8 mouse cellular contexts compared by ENCODE assay signal in genomic region chr2:92375099-92375623, GRCm38 (mm10). TPM values are rescaled to one million over a fixed set of nuclear protein-coding genes. Genes with fewer than 3 reads are reported as not detected.
A peak's percentile ranks its signal among the peaks of the same experiment; 100 is the strongest.
DNase-seq lines count a peak whose midpoint lies in the region; ATAC-seq and TF ChIP-seq lines count a peak whose summit lies in the region.

No protein-coding gene starts in this region.

- peak; percentile 91 for DNase-seq in c-Kit-positive CD71-positive TER-119-positive erythroid progenitor cells, embryonic 14.5 days (ENCODE audit: low spot score)
- peak; percentile 100 for DNase-seq in heart, postnatal 0 days (ENCODE audit: low spot score)
- DNase-seq in kidney, postnatal 4 days = peak; percentile 94 to 97

- ATAC-seq in forebrain, embryonic 12.5 days (ENCODE audit: low FRiP score) = peak; percentile 91
- peak; percentile 97 for ATAC-seq in heart, postnatal 0 days (ENCODE audit: insufficient read depth, low read depth)
- ATAC-seq in liver, embryonic 16.5 days (ENCODE audit: low read depth) = peak; percentile 93
- peak; percentile 92 for ATAC-seq in neural tube, embryonic 13.5 days (ENCODE audit: low read depth)

- H3K4me3 ChIP-seq in E14TG2a.4 (replicated peaks; ENCODE audit: low read length) = peak overlapping the region; percentile 97
- H3K4me3 ChIP-seq in forebrain, embryonic 12.5 days (replicated peaks) = peak overlapping the region; percentile 72
- H3K4me3 ChIP-seq in heart, postnatal 0 days (ENCODE audit: low read depth, low read length) = peak overlapping the region; percentile 83
- peak overlapping the region; percentile 93 for H3K4me3 ChIP-seq in liver, embryonic 16.5 days (ENCODE audit: low read depth, low read length)
- H3K4me3 ChIP-seq in neural tube, embryonic 13.5 days = peak overlapping the region; percentile 85
- peak overlapping the region; percentile 90 for H3K4me3 ChIP-seq in testis, adult 2 months (ENCODE audit: control insufficient read depth, low read depth, low read length)

- H3K9ac ChIP-seq in forebrain, embryonic 12.5 days = peak overlapping the region; percentile 74
- H3K9ac ChIP-seq in heart, postnatal 0 days (replicated peaks; ENCODE audit: low read depth, low read length) = peak overlapping the region; percentile 87
- H3K9ac ChIP-seq in liver, embryonic 16.5 days (ENCODE audit: low read depth, low read length) = peak overlapping the region; percentile 87
- peak overlapping the region; percentile 85 for H3K9ac ChIP-seq in neural tube, embryonic 13.5 days

- H3K27ac ChIP-seq in forebrain, embryonic 12.5 days = peak overlapping the region; percentile 90
- H3K27ac ChIP-seq in heart, postnatal 0 days (ENCODE audit: low read depth) = peak overlapping the region; percentile 85
- peak overlapping the region; percentile 86 for H3K27ac ChIP-seq in liver, embryonic 16.5 days (ENCODE audit: low read length)
- peak overlapping the region; percentile 86 for H3K27ac ChIP-seq in neural tube, embryonic 13.5 days (replicated peaks)
- H3K27ac ChIP-seq in testis, adult 2 months (ENCODE audit: control insufficient read depth, insufficient read depth, low read depth, low read length) = peak overlapping the region; percentile 83

- peaks cover 4% of the 10 kb centered on the region; the same call in 1 of the 2 replicates for H3K27me3 ChIP-seq in E14TG2a.4 (ENCODE audit: insufficient read depth, low read length)
- peaks cover 20% of the 10 kb centered on the region for H3K27me3 ChIP-seq in forebrain, embryonic 12.5 days
- peaks cover 23% of the 10 kb centered on the region for H3K27me3 ChIP-seq in heart, postnatal 0 days (ENCODE audit: control insufficient read depth, insufficient read depth, low read length)
- peaks cover 22% of the 10 kb centered on the region for H3K27me3 ChIP-seq in liver, embryonic 16.5 days (ENCODE audit: control insufficient read depth, insufficient read depth, low read depth, low read length)
- H3K27me3 ChIP-seq in neural tube, embryonic 13.5 days = peaks cover 25% of the 10 kb centered on the region
- H3K27me3 ChIP-seq in testis, adult 2 months (ENCODE audit: control insufficient read depth, insufficient read depth, low read length) = no peaks in the 10 kb centered on the region

- TF ChIP-seq CTCF in E14TG2a.4 (conservative IDR thresholded peaks at IDR 0.05; ENCODE audit: low read length) = no peak
- peak; percentile 1; the same call in 1 of the 2 replicates for TF ChIP-seq CTCF in heart, postnatal 0 days (IDR thresholded peaks at IDR 0.05; ENCODE audit: low read depth)
- TF ChIP-seq CTCF in testis, adult 2 months (IDR thresholded peaks at IDR 0.05; ENCODE audit: control insufficient read depth, insufficient read depth, insufficient replicate concordance, low read depth, low read length) = no peak

- peak overlapping the region; percentile 94 for H3K4me2 ChIP-seq in forebrain, embryonic 12.5 days
- H3K4me2 ChIP-seq in heart, postnatal 0 days (ENCODE audit: low read depth, low read length) = peak overlapping the region; percentile 98
- H3K4me2 ChIP-seq in liver, embryonic 16.5 days (ENCODE audit: low read depth, low read length) = peak overlapping the region; percentile 99
- H3K4me2 ChIP-seq in neural tube, embryonic 13.5 days = peak overlapping the region; percentile 98

- TF ChIP-seq POLR2A in testis, adult 2 months (IDR thresholded peaks at IDR 0.05; ENCODE audit: control insufficient read depth, low read depth, low read length) = peak; percentile 55; the same call in 1 of the 2 replicates

- H3K4me1 ChIP-seq in E14TG2a.4 (replicated peaks; ENCODE audit: low read depth, low read length) = peaks cover 66% of the 10 kb centered on the region
- H3K4me1 ChIP-seq in forebrain, embryonic 12.5 days = peaks cover 56% of the 10 kb centered on the region
- H3K4me1 ChIP-seq in heart, postnatal 0 days (ENCODE audit: control insufficient read depth, insufficient read depth) = peaks cover 16% of the 10 kb centered on the region; the same call in 1 of the 2 replicates
- peaks cover 21% of the 10 kb centered on the region for H3K4me1 ChIP-seq in liver, embryonic 16.5 days (ENCODE audit: control insufficient read depth, low read depth, low read length)
- H3K4me1 ChIP-seq in neural tube, embryonic 13.5 days (replicated peaks) = peaks cover 55% of the 10 kb centered on the region
- peaks cover 27% of the 10 kb centered on the region for H3K4me1 ChIP-seq in testis, adult 2 months (ENCODE audit: control insufficient read depth, insufficient read depth, low read length)

- peaks cover 31% of the 10 kb centered on the region for H3K36me3 ChIP-seq in E14TG2a.4 (ENCODE audit: insufficient read depth, low read length)
- H3K36me3 ChIP-seq in forebrain, embryonic 12.5 days (replicated peaks) = peaks cover 26% of the 10 kb centered on the region
- H3K36me3 ChIP-seq in heart, postnatal 0 days (replicated peaks; ENCODE audit: control insufficient read depth, insufficient read depth, low read length) = peaks cover 31% of the 10 kb centered on the region
- H3K36me3 ChIP-seq in liver, embryonic 16.5 days (ENCODE audit: control insufficient read depth, insufficient read depth) = peaks cover 19% of the 10 kb centered on the region
- peaks cover 32% of the 10 kb centered on the region for H3K36me3 ChIP-seq in neural tube, embryonic 13.5 days
- H3K36me3 ChIP-seq in testis, adult 2 months (ENCODE audit: control insufficient read depth, insufficient read depth, low read length) = no peaks in the 10 kb centered on the region; the same call in 1 of the 2 replicates

- no peaks in the 10 kb centered on the region for H3K9me3 ChIP-seq in E14TG2a.4 (ENCODE audit: low read length)
- no peaks in the 10 kb centered on the region for H3K9me3 ChIP-seq in forebrain, embryonic 12.5 days
- no peaks in the 10 kb centered on the region for H3K9me3 ChIP-seq in heart, postnatal 0 days (replicated peaks; ENCODE audit: control insufficient read depth, low read length)
- no peaks in the 10 kb centered on the region for H3K9me3 ChIP-seq in liver, embryonic 16.5 days (replicated peaks; ENCODE audit: control insufficient read depth, low read length)
- H3K9me3 ChIP-seq in neural tube, embryonic 13.5 days = no peaks in the 10 kb centered on the region

- TF ChIP-seq EP300 in heart, postnatal 0 days (IDR thresholded peaks at IDR 0.05; ENCODE audit: low read depth) = no peak

- WGBS in forebrain, embryonic 12.5 days = under 1% methylated on average over 29 of the region's 29 CpGs
- 0% methylated on average over 29 of the region's 29 CpGs for WGBS in heart, postnatal 0 days
- under 1% methylated on average over 29 of the region's 29 CpGs for WGBS in liver, embryonic 16.5 days (ENCODE audit: insufficient replicate concordance)
- 0% methylated on average over 29 of the region's 29 CpGs for WGBS in neural tube, embryonic 13.5 days

RNA-seq across cellular contexts. Expression of gene Large2, which starts 0.5 kb away (rescaled TPM):
- polyA plus RNA-seq in forebrain, embryonic 12.5 days (2016; fragmentation: Nextera tagmentation; extraction: Ambion mirVana) = 5.3 and 5.5 TPM in 2 replicates
- total RNA-seq in heart, postnatal 0 days (2014; rRNA removed; ENCODE audit: low replicate concordance) = not detected in 2 replicates
- 0.25 and 0.47 TPM in 2 replicates for polyA plus RNA-seq in heart, postnatal 0 days (2015; fragmentation: Nextera tagmentation; extraction: Ambion mirVana)
- polyA plus RNA-seq in liver, embryonic 16.5 days (2015; fragmentation: Nextera tagmentation; extraction: Ambion mirVana) = 2.5 and 3.5 TPM in 2 replicates
- polyA plus RNA-seq in neural tube, embryonic 13.5 days (2015; fragmentation: Nextera tagmentation; extraction: Ambion mirVana) = 0.74 and 1.4 TPM in 2 replicates
- polyA plus RNA-seq in testis, adult 2 months (2012; rRNA removed) = 11.2 and 11.8 TPM in 2 replicates

RNA-seq across cellular contexts. Expression of gene Pex16, which starts 0.7 kb away (rescaled TPM):
- 22.8 and 24.2 TPM in 2 replicates for polyA plus RNA-seq in forebrain, embryonic 12.5 days (2016; fragmentation: Nextera tagmentation; extraction: Ambion mirVana)
- total RNA-seq in heart, postnatal 0 days (2014; rRNA removed; ENCODE audit: low replicate concordance) = 14.1 and 28.5 TPM in 2 replicates
- 27.5 and 27.7 TPM in 2 replicates for polyA plus RNA-seq in heart, postnatal 0 days (2015; fragmentation: Nextera tagmentation; extraction: Ambion mirVana)
- polyA plus RNA-seq in liver, embryonic 16.5 days (2015; fragmentation: Nextera tagmentation; extraction: Ambion mirVana) = 23.7 and 24.6 TPM in 2 replicates
- 31.6 and 35.0 TPM in 2 replicates for polyA plus RNA-seq in neural tube, embryonic 13.5 days (2015; fragmentation: Nextera tagmentation; extraction: Ambion mirVana)
- 89.9 and 91.5 TPM in 2 replicates for polyA plus RNA-seq in testis, adult 2 months (2012; rRNA removed)

RNA-seq across cellular contexts. Expression of gene 1700029I15Rik, which starts 7.2 kb away (rescaled TPM):
- 5.6 and 6.8 TPM in 2 replicates for polyA plus RNA-seq in forebrain, embryonic 12.5 days (2016; fragmentation: Nextera tagmentation; extraction: Ambion mirVana)
- 2.8 and 4.6 TPM in 2 replicates for total RNA-seq in heart, postnatal 0 days (2014; rRNA removed; ENCODE audit: low replicate concordance)
- 0.56 and 0.87 TPM in 2 replicates for polyA plus RNA-seq in heart, postnatal 0 days (2015; fragmentation: Nextera tagmentation; extraction: Ambion mirVana)
- 1.1 and 1.5 TPM in 2 replicates for polyA plus RNA-seq in liver, embryonic 16.5 days (2015; fragmentation: Nextera tagmentation; extraction: Ambion mirVana)
- 6.4 TPM in 2 replicates for polyA plus RNA-seq in neural tube, embryonic 13.5 days (2015; fragmentation: Nextera tagmentation; extraction: Ambion mirVana)
- 565 and 772 TPM in 2 replicates for polyA plus RNA-seq in testis, adult 2 months (2012; rRNA removed)

RNA-seq across cellular contexts. Expression of gene Mapk8ip1, which starts 25.9 kb away (rescaled TPM):
- polyA plus RNA-seq in forebrain, embryonic 12.5 days (2016; fragmentation: Nextera tagmentation; extraction: Ambion mirVana) = 83.2 and 83.5 TPM in 2 replicates
- 5.6 and 8.4 TPM in 2 replicates for total RNA-seq in heart, postnatal 0 days (2014; rRNA removed; ENCODE audit: low replicate concordance)
- 2.7 and 3.1 TPM in 2 replicates for polyA plus RNA-seq in heart, postnatal 0 days (2015; fragmentation: Nextera tagmentation; extraction: Ambion mirVana)
- polyA plus RNA-seq in liver, embryonic 16.5 days (2015; fragmentation: Nextera tagmentation; extraction: Ambion mirVana) = 1.2 and 1.8 TPM in 2 replicates
- polyA plus RNA-seq in neural tube, embryonic 13.5 days (2015; fragmentation: Nextera tagmentation; extraction: Ambion mirVana) = 138 and 152 TPM in 2 replicates
- 23.2 and 28.4 TPM in 2 replicates for polyA plus RNA-seq in testis, adult 2 months (2012; rRNA removed)

RNA-seq across cellular contexts. Expression of gene Cry2, which starts 58.7 kb away (rescaled TPM):
- polyA plus RNA-seq in forebrain, embryonic 12.5 days (2016; fragmentation: Nextera tagmentation; extraction: Ambion mirVana) = 29.1 and 31.2 TPM in 2 replicates
- 9.5 and 15.3 TPM in 2 replicates for total RNA-seq in heart, postnatal 0 days (2014; rRNA removed; ENCODE audit: low replicate concordance)
- polyA plus RNA-seq in heart, postnatal 0 days (2015; fragmentation: Nextera tagmentation; extraction: Ambion mirVana) = 14.0 and 17.3 TPM in 2 replicates
- polyA plus RNA-seq in liver, embryonic 16.5 days (2015; fragmentation: Nextera tagmentation; extraction: Ambion mirVana) = 13.6 and 15.0 TPM in 2 replicates
- 35.9 and 37.7 TPM in 2 replicates for polyA plus RNA-seq in neural tube, embryonic 13.5 days (2015; fragmentation: Nextera tagmentation; extraction: Ambion mirVana)
- polyA plus RNA-seq in testis, adult 2 months (2012; rRNA removed) = 20.4 and 22.0 TPM in 2 replicates

Comparison
In these comparisons a context has a peak if more than half of its experiments do, and no peak if none do; other contexts are left out.
1. Peak in every context shown above with its lines: DNase-seq, ATAC-seq, H3K4me3 ChIP-seq and H3K27ac ChIP-seq.
2. RNA of gene 1700029I15Rik, which starts 7.2 kb away (polyA plus RNA-seq): 565 to 772 TPM in testis, adult 2 months; 6.4 TPM in neural tube, embryonic 13.5 days, 5.6 to 6.8 TPM in forebrain, embryonic 12.5 days, 1.1 to 1.5 TPM in liver, embryonic 16.5 days and 0.56 to 0.87 TPM in heart, postnatal 0 days; every median in the first group is over 10 times any median in the second.